Mouse (Mus musculus): ENCODE data around the gene Gm2974.
"Not testable (repeated sequence)": the region's sequence is repeated elsewhere in the genome, so short reads cannot be mapped to it uniquely, and the experiment has no call there.

Gm2974 gene

GRCm38 (mm10) chr14:4182491-4183210 is at the start of gene Gm2974:
Gm2974 (plus strand) TSS chr14:4182576.
- DNase-seq (ENCODE audit: low spot score): peak; percentile 3

DNA sequence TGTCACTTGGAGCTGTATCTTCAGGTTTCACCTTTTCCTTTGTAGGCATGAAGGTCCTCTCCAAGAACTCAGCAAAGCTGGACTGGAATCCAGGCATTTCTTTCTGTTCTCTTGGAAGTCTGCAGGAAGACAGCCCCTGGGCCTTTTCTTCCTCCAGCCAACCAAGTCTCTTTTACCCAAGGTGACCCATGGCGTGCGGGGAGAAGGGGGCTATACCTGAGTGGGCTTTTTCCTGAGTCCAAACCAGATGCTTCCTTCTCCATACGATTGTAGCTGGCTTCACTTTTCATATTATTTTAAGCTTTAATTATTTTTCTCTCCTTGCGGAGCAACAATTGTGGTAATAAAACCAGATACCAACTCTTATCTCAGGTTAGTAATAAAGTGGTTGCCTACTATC is 40.7 kb upstream of the Gm2974 start:
- not testable (repeated sequence) for DNase-seq (ENCODE audit: low spot score)

DNA sequence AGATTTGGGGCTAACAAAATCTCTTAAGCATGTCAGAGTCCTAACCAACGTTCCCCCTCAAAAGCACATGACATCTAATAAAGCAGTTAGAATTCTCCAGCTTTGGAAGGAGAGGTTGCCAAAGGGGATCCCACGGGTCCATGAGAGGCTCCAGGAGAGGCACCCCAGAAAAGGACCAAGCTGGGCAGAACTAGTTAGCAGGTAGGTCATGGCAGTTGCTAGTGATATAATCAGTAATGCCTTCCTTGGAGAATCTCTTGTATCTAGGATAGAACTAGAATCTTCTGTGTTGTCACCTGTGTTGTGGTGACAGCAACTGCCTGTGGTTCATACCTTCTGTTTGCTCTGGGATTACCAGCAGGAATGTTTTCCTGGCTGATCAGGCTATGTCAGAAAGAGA is 17.6 kb upstream of the Gm2974 start, which contains the start of gene Gm3127:
Gene Gm3127, plus strand, starts transcription at position 301 of the 400 bp plus-strand sequence.
- not testable (repeated sequence) for DNase-seq (ENCODE audit: low spot score)

DNA sequence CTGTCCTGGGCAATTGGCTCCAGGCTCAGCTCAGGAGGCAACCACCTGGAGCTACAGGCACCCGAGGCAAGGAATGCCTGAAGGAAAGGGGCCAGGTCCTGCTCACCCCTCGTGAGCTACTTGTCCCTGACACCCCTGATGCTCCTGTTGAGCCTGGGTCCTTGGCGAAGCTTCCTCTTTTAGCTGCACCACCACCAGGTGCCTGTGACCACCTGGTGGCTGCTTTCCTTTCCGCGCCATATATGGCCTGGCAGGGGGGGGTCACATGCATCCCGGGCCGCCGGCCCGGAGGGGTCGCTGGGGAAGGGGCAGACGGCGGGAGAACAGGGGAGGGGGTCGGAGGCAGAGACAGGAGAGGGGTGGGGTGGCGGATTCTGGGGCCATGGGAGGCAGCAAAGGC is 346 bp upstream of the Gm2974 start:
- DNase-seq (ENCODE audit: low spot score): peak; percentile 3

DNA sequence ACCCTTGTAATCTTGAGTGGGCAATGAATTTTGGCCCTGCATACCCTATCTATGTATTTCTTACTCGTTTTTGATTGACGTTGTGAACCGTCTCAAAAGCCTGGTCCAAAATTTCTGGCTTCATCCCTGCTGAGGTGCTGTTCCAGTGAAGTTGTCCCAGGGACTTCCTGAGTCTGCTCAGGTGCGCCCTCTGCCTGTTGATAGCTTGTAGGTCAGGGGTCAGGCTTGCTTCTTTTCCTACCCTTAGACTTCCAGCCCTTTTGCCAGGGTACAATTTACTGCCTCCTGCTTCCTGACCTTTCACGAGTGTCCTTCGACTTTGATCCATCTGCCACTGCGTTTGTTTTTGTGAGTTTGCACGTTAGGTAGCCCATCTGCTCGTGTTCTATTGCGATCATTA is 999 bp downstream of the Gm2974 start:
- DNase-seq (ENCODE audit: low spot score): not testable (repeated sequence)

DNA sequence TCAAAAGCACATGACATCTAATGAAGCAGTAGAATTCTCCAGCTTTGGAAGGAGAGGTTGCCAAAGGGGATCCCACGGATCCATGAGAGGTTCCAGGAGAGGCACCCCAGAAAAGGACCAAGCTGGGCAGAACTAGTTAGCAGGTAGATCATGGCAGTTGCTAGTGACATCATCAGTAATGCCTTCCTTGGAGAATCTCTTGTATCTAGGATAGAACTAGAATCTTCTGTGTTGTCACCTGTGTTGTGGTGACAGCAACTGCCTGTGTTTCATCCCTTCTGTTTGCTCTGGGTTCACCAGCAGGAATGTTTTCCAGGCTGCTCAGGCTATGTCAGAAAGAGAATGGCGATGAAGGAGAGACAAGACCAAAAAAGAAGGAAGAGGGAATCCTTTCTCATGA is 67.0 kb downstream of the Gm2974 start, which contains the start of gene Gm3138:
Gene Gm3138, plus strand, starts transcription at position 301 of the 400 bp plus-strand sequence.
- DNase-seq (ENCODE audit: low spot score): not testable (repeated sequence)

All from embryo, embryonic 10 days (tissue).